Mouse (Mus musculus): ENCODE data around the gene Epgn.

- TF ChIP-seq CTCF (IDR thresholded peaks at IDR 0.05; ENCODE audit: extremely low read depth, insufficient read depth, low read length) (no peak), POLR2A (IDR thresholded peaks at IDR 0.05; ENCODE audit: extremely low read depth, insufficient read depth, low read length) (no peak)
These were observed 21.1 kb downstream of the Epgn start for GRCm38 (mm10) chr5:91048397-91048796.

Measured in cortical plate, adult 2 months (tissue).